Mouse (Mus musculus): ENCODE data around the gene Arf1. TPM values are rescaled to one million over a fixed set of nuclear protein-coding genes. Genes with fewer than 3 reads are reported as not detected.

Gene Arf1
- total RNA-seq, 2 experiments from 2014 or later: 451 to 469 TPM

Other genes starting within 250 kb of the Arf1 start
- 1 to 10 TPM; 1.5 to 2.4 TPM for gene Obscn, start 91.9 kb downstream of the Arf1 start, total RNA-seq (2021)
- 1 to 10 TPM; 7.2 to 7.4 TPM for gene Iba57, start 64.5 kb downstream of the Arf1 start, total RNA-seq (2021)
- 1 to 10 TPM; 7.5 to 8.1 TPM for gene Gjc2, start 45.1 kb downstream of the Arf1 start, total RNA-seq (2021)
- 100 to 1,000 TPM; 144 TPM for gene Guk1, start 36.1 kb downstream of the Arf1 start, total RNA-seq (2021)
- gene Mrpl55, start 25.8 kb downstream of the Arf1 start, total RNA-seq (2021): 10 to 100 TPM; 43.8 to 44.4 TPM
- 10 to 100 TPM; 20.6 to 21.2 TPM for gene 2310033P09Rik, start 19.9 kb downstream of the Arf1 start, total RNA-seq (2021)
- gene Wnt3a, start 62.5 kb upstream of the Arf1 start, total RNA-seq (2021): under 1 TPM in 1 of 2 experiments, not detected in 1; 0.12 TPM
- 10 to 100 TPM; 11.9 to 17.2 TPM for gene Wnt9a, start 78.7 kb upstream of the Arf1 start, total RNA-seq (2021)
- gene Prss38, start 147.4 kb upstream of the Arf1 start, total RNA-seq (2021): not detected
- 10 to 100 TPM; 25.7 to 25.9 TPM for gene Jmjd4, start 221.8 kb upstream of the Arf1 start, total RNA-seq (2021)
- gene Snap47, start 222.9 kb upstream of the Arf1 start, total RNA-seq (2021): 100 to 1,000 TPM; 396 to 405 TPM
- 1 to 10 TPM; 3.4 to 3.5 TPM for gene Zfp867, start 244.2 kb upstream of the Arf1 start, total RNA-seq (2021)